Mouse (Mus musculus): Measurements from ENCODE around the gene Sectm1b. TPM values are rescaled to one million over a fixed set of nuclear protein-coding genes. Genes with fewer than 3 reads are reported as not detected.
A peak's percentile ranks its signal among the peaks of the same experiment; 100 is the strongest.

Gene Sectm1b
- polyA plus RNA-seq, 1 experiment from 2014 or later, result 113 TPM

DNA sequence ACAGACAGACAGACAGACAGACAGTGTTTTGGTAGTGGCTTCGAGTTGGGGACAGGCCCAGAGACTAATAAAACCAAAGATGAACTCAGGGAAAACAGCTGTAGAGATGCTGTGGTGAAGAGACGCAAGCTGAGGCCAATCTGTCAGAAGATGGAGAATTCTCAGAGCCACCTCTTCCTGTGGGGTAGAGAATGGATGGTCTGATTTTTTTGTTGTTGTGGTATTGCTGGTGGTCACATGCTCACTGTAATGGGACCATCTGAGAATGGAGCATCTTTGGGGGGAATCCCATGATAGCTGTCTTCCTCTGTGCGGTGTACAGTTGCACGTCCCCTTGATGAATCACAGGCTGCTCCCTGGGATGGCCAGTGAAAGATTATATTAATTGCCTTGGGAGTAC, 20.9 kb downstream of the Sectm1b start:
- Histone ChIP-seq H3K4me3 (ENCODE audit: low read depth, low read length) (no peak overlapping the region), H3K4me1 (replicated peaks; ENCODE audit: control insufficient read depth, insufficient read depth) (no peaks in the 10 kb centered on the region), H3K9me3 (ENCODE audit: control insufficient read depth, low read length) (no peaks in the 10 kb centered on the region), H3K9ac (ENCODE audit: low read length) (no peak overlapping the region), H3K27me3 (ENCODE audit: control insufficient read depth, insufficient read depth, low read length) (no peaks in the 10 kb centered on the region), H3K36me3 (ENCODE audit: control insufficient read depth, insufficient read depth, low read length) (no peaks in the 10 kb centered on the region), H3K4me2 (replicated peaks; ENCODE audit: low read depth) (no peak overlapping the region), H3K27ac (replicated peaks) (no peak overlapping the region)
- DNase-seq (ENCODE audit: low spot score) (no peak), ATAC-seq (ENCODE audit: low FRiP score, low TSS enrichment) (no peak)
- 68% methylated on average over 4 of the region's 4 CpGs for WGBS
- TF ChIP-seq CTCF (IDR thresholded peaks at IDR 0.05; ENCODE audit: low read depth) (no peak), EP300 (optimal IDR thresholded peaks at IDR 0.05) (no peak)

DNA sequence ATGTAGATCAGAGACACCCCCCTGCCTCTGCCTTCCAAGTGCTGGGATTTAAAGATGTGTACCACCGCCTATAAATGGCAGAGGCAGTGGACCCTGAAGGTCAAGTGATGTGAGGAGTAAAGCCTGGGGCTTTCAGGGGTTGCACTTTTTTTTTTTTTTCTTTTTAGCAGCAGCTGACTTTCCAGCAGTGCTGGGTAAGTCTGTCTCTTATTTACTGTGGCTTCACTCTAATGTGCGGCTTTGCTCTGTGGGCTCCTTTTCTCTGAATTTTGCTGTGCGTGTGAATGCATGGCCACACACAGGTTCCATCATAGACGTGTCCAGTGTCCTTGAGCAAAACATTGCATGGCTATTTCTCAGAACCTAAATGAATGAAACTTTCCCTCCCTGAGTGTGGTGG, 21.7 kb downstream of the Sectm1b start:
- WGBS, result 74% methylated on average over 4 of the region's 4 CpGs
- Histone ChIP-seq H3K4me3 (ENCODE audit: low read depth, low read length) (no peak overlapping the region), H3K27me3 (ENCODE audit: control insufficient read depth, insufficient read depth, low read length) (no peaks in the 10 kb centered on the region), H3K9ac (ENCODE audit: low read length) (no peak overlapping the region), H3K27ac (replicated peaks) (no peak overlapping the region), H3K36me3 (ENCODE audit: control insufficient read depth, insufficient read depth, low read length) (no peaks in the 10 kb centered on the region), H3K9me3 (ENCODE audit: control insufficient read depth, low read length) (no peaks in the 10 kb centered on the region), H3K4me1 (replicated peaks; ENCODE audit: control insufficient read depth, insufficient read depth) (no peaks in the 10 kb centered on the region), H3K4me2 (replicated peaks; ENCODE audit: low read depth) (no peak overlapping the region)
- DNase-seq (ENCODE audit: low spot score) (no peak), ATAC-seq (ENCODE audit: low FRiP score, low TSS enrichment) (no peak)
- TF ChIP-seq CTCF (IDR thresholded peaks at IDR 0.05; ENCODE audit: low read depth), result no peak
- TF ChIP-seq EP300 (optimal IDR thresholded peaks at IDR 0.05), result no peak

DNA sequence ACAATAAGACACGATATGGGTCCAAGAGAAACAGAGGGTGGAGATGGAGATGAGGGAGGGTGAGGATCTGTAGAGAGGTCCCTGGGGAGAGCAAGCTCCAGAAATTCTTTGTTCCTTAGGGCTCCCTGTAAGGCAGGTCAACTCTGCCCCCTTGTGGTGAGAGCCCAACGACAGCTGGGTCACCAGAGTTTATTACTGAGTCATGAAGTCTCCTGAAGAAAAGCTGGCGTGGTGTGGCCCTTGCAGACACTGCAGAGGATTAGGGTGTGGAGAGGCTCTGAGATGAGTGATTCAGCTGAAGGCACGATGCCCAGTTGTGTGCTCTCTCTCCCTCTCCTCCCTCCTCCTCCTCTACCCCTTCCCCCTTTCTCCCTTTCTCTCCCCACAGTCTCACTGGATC, 22.2 kb downstream of the Sectm1b start:
- DNase-seq (ENCODE audit: low spot score), result peak; percentile 90
- TF ChIP-seq EP300 (optimal IDR thresholded peaks at IDR 0.05), result no peak
- peak; percentile 93 for TF ChIP-seq CTCF (IDR thresholded peaks at IDR 0.05; ENCODE audit: low read depth)
- no peak overlapping the region for H3K27ac ChIP-seq (replicated peaks)
- no peaks in the 10 kb centered on the region for H3K4me1 ChIP-seq (replicated peaks; ENCODE audit: control insufficient read depth, insufficient read depth)
- 7% methylated on average over 4 of the region's 4 CpGs for WGBS
- no peaks in the 10 kb centered on the region for H3K36me3 ChIP-seq (ENCODE audit: control insufficient read depth, insufficient read depth, low read length)
- no peaks in the 10 kb centered on the region for H3K27me3 ChIP-seq (ENCODE audit: control insufficient read depth, insufficient read depth, low read length)
- H3K4me3 ChIP-seq (ENCODE audit: low read depth, low read length), result no peak overlapping the region
- H3K9ac ChIP-seq (ENCODE audit: low read length), result no peak overlapping the region
- H3K9me3 ChIP-seq (ENCODE audit: control insufficient read depth, low read length), result no peaks in the 10 kb centered on the region
- ATAC-seq (ENCODE audit: low FRiP score, low TSS enrichment), result peak; percentile 89
- no peak overlapping the region for H3K4me2 ChIP-seq (replicated peaks; ENCODE audit: low read depth)

DNA sequence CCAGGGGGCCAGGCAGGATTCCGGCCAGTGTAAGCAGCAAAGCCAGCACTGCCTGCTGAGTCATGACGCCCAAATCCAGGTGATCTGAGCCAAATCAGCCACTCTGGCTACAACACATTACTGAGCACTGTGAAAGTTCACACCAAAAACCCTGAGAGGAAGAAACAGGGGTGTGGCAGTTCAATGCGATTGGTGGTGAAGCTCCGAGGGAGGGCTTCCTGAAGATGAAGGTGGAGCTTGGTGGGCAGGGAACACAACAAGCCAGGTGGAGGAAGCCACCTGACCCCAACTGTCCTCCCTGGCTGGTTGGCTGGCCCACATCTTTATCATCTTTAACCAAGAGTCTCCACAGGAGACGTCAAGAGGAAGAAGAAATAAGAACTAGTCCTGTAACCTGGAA, 24.1 kb downstream of the Sectm1b start, which contains the start of gene Cd7:
Gene Cd7, minus strand, starts transcription at position 117 of the 400 bp plus-strand sequence.
- ATAC-seq (ENCODE audit: low FRiP score, low TSS enrichment), result no peak
- no peaks in the 10 kb centered on the region for H3K4me1 ChIP-seq (replicated peaks; ENCODE audit: control insufficient read depth, insufficient read depth)
- H3K27ac ChIP-seq (replicated peaks), result no peak within 1 kb of the TSS
- H3K36me3 ChIP-seq (ENCODE audit: control insufficient read depth, insufficient read depth, low read length), result no peaks in the 10 kb centered on the region
- H3K9ac ChIP-seq (ENCODE audit: low read length), result no peak within 1 kb of the TSS
- H3K4me2 ChIP-seq (replicated peaks; ENCODE audit: low read depth), result no peak within 1 kb of the TSS
- TF ChIP-seq CTCF (IDR thresholded peaks at IDR 0.05; ENCODE audit: low read depth) (no peak), EP300 (optimal IDR thresholded peaks at IDR 0.05) (no peak)
- H3K9me3 ChIP-seq (ENCODE audit: control insufficient read depth, low read length), result no peaks in the 10 kb centered on the region
- no peak for DNase-seq (ENCODE audit: low spot score)
- 62% methylated on average over 5 of the region's 5 CpGs for WGBS
- H3K4me3 ChIP-seq (ENCODE audit: low read depth, low read length), result no peak within 1 kb of the TSS
- no peaks in the 10 kb centered on the region for H3K27me3 ChIP-seq (ENCODE audit: control insufficient read depth, insufficient read depth, low read length)

DNA sequence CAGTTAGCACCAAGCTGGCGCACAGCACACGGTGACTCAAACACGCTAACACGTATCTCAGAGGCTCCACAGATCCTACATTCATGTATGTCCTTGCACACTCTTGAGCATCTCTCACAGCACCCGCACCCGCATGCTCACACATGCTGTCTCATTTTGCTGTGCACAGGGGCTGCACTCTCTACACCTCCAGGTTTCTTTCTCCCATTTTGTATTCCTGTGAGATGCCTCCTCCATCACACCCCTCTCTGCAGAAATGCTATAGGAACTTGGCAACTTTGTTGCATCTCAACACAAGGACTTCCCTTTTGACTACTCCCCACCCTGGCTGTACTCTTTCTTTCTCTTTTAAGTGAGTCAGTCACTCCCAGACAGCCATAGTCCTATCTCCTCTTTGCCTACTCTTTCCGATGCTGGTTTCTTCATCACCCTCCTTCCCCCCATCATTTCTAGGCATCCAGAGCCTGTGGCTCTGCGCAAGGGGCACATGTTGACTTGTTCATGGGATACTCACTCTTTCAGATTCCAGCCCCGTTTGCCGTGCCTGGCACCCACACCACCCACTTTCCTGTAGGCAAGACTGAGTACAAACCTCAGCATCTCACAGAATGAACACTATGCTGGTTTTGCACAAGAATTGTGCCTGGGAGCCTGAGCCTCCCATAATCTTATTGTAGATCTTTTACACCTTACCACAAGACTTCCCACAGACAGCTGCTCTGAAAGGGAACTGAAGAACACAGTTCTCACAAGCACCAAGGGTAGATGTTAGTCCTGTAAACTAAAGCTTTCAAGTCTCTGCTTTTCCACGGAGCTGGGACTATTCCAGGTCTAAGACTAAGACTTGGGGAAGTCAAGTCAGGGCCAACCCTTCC, 24.8 kb downstream of the Sectm1b start:
- ATAC-seq (ENCODE audit: low FRiP score, low TSS enrichment) (no peak), DNase-seq (ENCODE audit: low spot score) (no peak)
- Histone ChIP-seq H3K4me2 (replicated peaks; ENCODE audit: low read depth) (no peak overlapping the region), H3K4me1 (replicated peaks; ENCODE audit: control insufficient read depth, insufficient read depth) (no peaks in the 10 kb centered on the region), H3K36me3 (ENCODE audit: control insufficient read depth, insufficient read depth, low read length) (no peaks in the 10 kb centered on the region), H3K9ac (ENCODE audit: low read length) (no peak overlapping the region), H3K4me3 (ENCODE audit: low read depth, low read length) (no peak overlapping the region), H3K27ac (replicated peaks) (no peak overlapping the region), H3K9me3 (ENCODE audit: control insufficient read depth, low read length) (no peaks in the 10 kb centered on the region), H3K27me3 (ENCODE audit: control insufficient read depth, insufficient read depth, low read length) (no peaks in the 10 kb centered on the region)
- 88% methylated on average over 11 of the region's 11 CpGs for WGBS
- TF ChIP-seq CTCF (IDR thresholded peaks at IDR 0.05; ENCODE audit: low read depth) (no peak), EP300 (optimal IDR thresholded peaks at IDR 0.05) (no peak)

DNA sequence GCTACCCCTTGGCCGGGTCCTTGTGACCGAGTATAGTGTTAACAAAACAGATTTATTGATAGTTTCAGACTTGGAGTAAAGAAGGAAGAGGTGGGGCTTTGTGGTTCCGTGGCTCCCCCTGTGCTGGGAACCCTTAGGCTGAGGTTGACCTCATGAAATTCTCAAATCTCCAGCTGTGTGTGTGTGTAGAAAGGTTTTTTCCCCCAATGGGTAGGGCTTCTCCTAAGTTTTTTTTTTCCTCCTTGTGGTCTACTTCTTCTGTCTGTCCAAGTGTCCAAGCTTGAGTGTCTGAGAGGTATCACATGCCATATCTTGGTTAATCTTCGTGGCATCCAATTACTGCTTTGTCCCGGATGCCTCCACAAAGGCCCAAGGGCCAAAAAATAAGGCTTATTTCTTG, 30.3 kb downstream of the Sectm1b start:
- H3K36me3 ChIP-seq (ENCODE audit: control insufficient read depth, insufficient read depth, low read length), result no peaks in the 10 kb centered on the region
- ATAC-seq (ENCODE audit: low FRiP score, low TSS enrichment) (no peak), DNase-seq (ENCODE audit: low spot score) (no peak)
- H3K27ac ChIP-seq (replicated peaks), result no peak overlapping the region
- no peaks in the 10 kb centered on the region for H3K27me3 ChIP-seq (ENCODE audit: control insufficient read depth, insufficient read depth, low read length)
- no peaks in the 10 kb centered on the region for H3K4me1 ChIP-seq (replicated peaks; ENCODE audit: control insufficient read depth, insufficient read depth)
- TF ChIP-seq CTCF (IDR thresholded peaks at IDR 0.05; ENCODE audit: low read depth), result no peak
- WGBS, result 76% methylated on average over 5 of the region's 5 CpGs
- no peak overlapping the region for H3K9ac ChIP-seq (ENCODE audit: low read length)
- no peaks in the 10 kb centered on the region for H3K9me3 ChIP-seq (ENCODE audit: control insufficient read depth, low read length)
- no peak overlapping the region for H3K4me3 ChIP-seq (ENCODE audit: low read depth, low read length)
- H3K4me2 ChIP-seq (replicated peaks; ENCODE audit: low read depth), result no peak overlapping the region

Data from stomach, postnatal 0 days (tissue).